38 mouse cellular contexts compared by ENCODE assay signal in the genomic region with DNA sequence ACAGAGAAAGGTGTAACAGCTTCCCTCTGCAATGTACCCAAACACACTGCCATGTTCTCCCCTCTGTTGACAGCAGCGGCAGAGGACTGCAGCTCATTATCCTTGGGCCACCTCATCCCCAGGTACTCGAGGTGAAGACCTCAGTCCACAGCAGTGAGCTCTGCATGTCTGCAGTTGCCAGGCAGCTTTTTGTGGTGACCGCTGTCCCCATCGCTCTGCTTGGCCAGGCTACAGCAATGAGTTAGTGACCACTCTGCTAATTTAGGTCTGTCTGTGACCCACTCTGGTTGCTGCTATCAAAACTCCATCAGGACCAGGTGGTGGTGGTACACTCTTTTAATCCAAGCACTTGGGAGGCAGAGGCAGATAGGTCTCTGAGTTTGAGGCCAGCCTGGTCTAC. TPM values are rescaled to one million over a fixed set of nuclear protein-coding genes. Genes with fewer than 3 reads are reported as not detected.
"Had no signal": no experiment of that assay in that cellular context is flagged by ENCODE, and none has a peak within 500 bp of the region (broad histone marks: within the 10 kb centered on the region; RNA-seq: fewer than 3 reads in every experiment).

No protein-coding gene starts in this region.

- H3K36me3 ChIP-seq: heart, embryonic 13.5 days; heart, embryonic 15.5 days; hindbrain, embryonic 13.5 days; hindbrain, embryonic 15.5 days; intestine, embryonic 15.5 days; kidney, embryonic 15.5 days; limb, embryonic 13.5 days; limb, embryonic 15.5 days; liver, embryonic 12.5 days had no signal

- H3K27me3 ChIP-seq: heart, embryonic 15.5 days; hindbrain, embryonic 13.5 days; hindbrain, embryonic 15.5 days; intestine, embryonic 15.5 days; kidney, embryonic 15.5 days; limb, embryonic 13.5 days; limb, embryonic 15.5 days; liver, embryonic 12.5 days had no signal

- H3K27ac ChIP-seq: heart, embryonic 13.5 days; heart, embryonic 15.5 days; hindbrain, embryonic 13.5 days; hindbrain, embryonic 15.5 days; hindbrain, postnatal 0 days; intestine, embryonic 15.5 days; kidney, embryonic 15.5 days; kidney, postnatal 0 days; limb, embryonic 13.5 days; limb, embryonic 15.5 days; liver, embryonic 12.5 days; liver, embryonic 14.5 days had no signal

- H3K4me3 ChIP-seq: heart, embryonic 13.5 days; heart, embryonic 15.5 days; hindbrain, embryonic 13.5 days; hindbrain, embryonic 15.5 days; intestine, embryonic 15.5 days; kidney, embryonic 15.5 days; limb, embryonic 13.5 days; limb, embryonic 15.5 days; liver, embryonic 12.5 days had no signal

- H3K9me3 ChIP-seq: heart, embryonic 13.5 days; heart, embryonic 15.5 days; hindbrain, embryonic 13.5 days; hindbrain, embryonic 15.5 days; intestine, embryonic 15.5 days; kidney, embryonic 15.5 days; limb, embryonic 13.5 days; limb, embryonic 15.5 days; liver, embryonic 12.5 days had no signal

- DNase-seq: gastrocnemius, postnatal 14 days; gastrocnemius, postnatal 36 days; heart, adult 18-20 months; heart, postnatal 14 days; kidney, adult 11 months; kidney, adult 2 months; kidney, adult 9 months; kidney, postnatal 14 days; kidney, postnatal 36 days; layer of hippocampus, adult 9-11 months; layer of hippocampus, postnatal 36 days had no signal

- H3K4me1 ChIP-seq: heart, embryonic 13.5 days; heart, embryonic 15.5 days; hindbrain, embryonic 13.5 days; hindbrain, embryonic 15.5 days; intestine, embryonic 15.5 days; kidney, embryonic 15.5 days; limb, embryonic 13.5 days; limb, embryonic 15.5 days had no signal

RNA-seq across cellular contexts. Expression of gene Mbl2, which starts 16.6 kb away (rescaled TPM):
- total RNA-seq: gastrocnemius, adult 8-10 months; gastrocnemius, postnatal 14 days; gastrocnemius, postnatal 36 days; heart, adult 18-20 months; heart, adult 8-10 months; heart, postnatal 14 days; hematopoietic stem cell, adult 5-6 weeks; hindbrain, postnatal 0 days; layer of hippocampus, adult 18-20 months; layer of hippocampus, adult 8-10 months; layer of hippocampus, postnatal 14 days; layer of hippocampus, postnatal 36 days; left cerebral cortex, adult 18-20 months; left cerebral cortex, adult 8-10 months; left cerebral cortex, postnatal 10 days; left cerebral cortex, postnatal 25 days had no signal
- polyA plus RNA-seq: gonadal fat pad, adult 2 months; heart, embryonic 11.5 days; heart, embryonic 13.5 days; heart, embryonic 15.5 days; heart, postnatal 0 days; hindbrain, embryonic 11.5 days; kidney, embryonic 15.5 days; kidney, postnatal 0 days; limb, embryonic 11.5 days; limb, embryonic 13.5 days; limb, embryonic 15.5 days had no signal

RNA-seq across cellular contexts. Expression of gene Gldc, which starts 41.0 kb away (rescaled TPM):
- total RNA-seq: gastrocnemius, postnatal 36 days; hematopoietic stem cell, adult 5-6 weeks had no signal
